Mouse (Mus musculus) CH12.LX (cell line): ENCODE data around the gene Wfdc21. TPM values are rescaled to one million over a fixed set of nuclear protein-coding genes. Genes with fewer than 3 reads are reported as not detected.

Experiments
- DNase-seq: peaks from one replicate; pipeline ENCODE4 v3.0.0-alpha.2; 2013; ENCODE audit errors: extremely low read depth
- H3K27ac ChIP-seq: 2 replicates; pipeline ENCODE4 v1.5.1; 2012; ENCODE audit warnings: low read depth, mild to moderate bottlenecking, control low read depth, moderate library complexity; ENCODE audit not compliant: insufficient read depth
- H3K27me3 ChIP-seq: replicated peaks from 2 replicates; pipeline ENCODE3; 2012; ENCODE audit warnings: inconsistent platforms
- H3K36me3 ChIP-seq, 2 experiments: replicated peaks in 1 of 2; 2 replicates each; pipeline versions ENCODE3 to v1.6.1; 2012; ENCODE audit warnings: inconsistent platforms in 1 of 2, low read length in 1 of 2, mild to moderate bottlenecking in 1 of 2, mixed read lengths in 1 of 2, moderate library complexity in 1 of 2; ENCODE audit not compliant: control insufficient read depth in 1 of 2, insufficient read depth in 1 of 2
- H3K4me1 ChIP-seq, 2 experiments: 2 replicates each; pipeline ENCODE4 v1.6.1; 2012; ENCODE audit warnings: inconsistent platforms in 1 of 2, moderate library complexity in 1 of 2; ENCODE audit not compliant: insufficient read depth in 2 of 2, control insufficient read depth in 1 of 2
- H3K4me2 ChIP-seq: 2 replicates; pipeline ENCODE4 v1.6.1; 2012; ENCODE audit warnings: low read depth, mild to moderate bottlenecking, control low read depth; ENCODE audit not compliant: poor library complexity, insufficient read depth, severe bottlenecking
- H3K4me3 ChIP-seq, 3 experiments: fragments of 150-350 bp in 1 of 3; sonication (generic) in 1 of 3; replicated peaks in 1 of 3; 2 replicates each; pipeline versions ENCODE3 to v1.5.1; 2011 to 2012; ENCODE audit warnings: low read depth in 2 of 3, low read length in 2 of 3, mild to moderate bottlenecking in 2 of 3, moderate library complexity in 2 of 3, control low read depth in 1 of 3, improper control_type of control experiment in 1 of 3, inconsistent platforms in 1 of 3, mixed read lengths in 1 of 3; ENCODE audit not compliant: poor library complexity in 1 of 3
- H3K79me2 ChIP-seq: replicated peaks from 2 replicates; pipeline ENCODE4 v1.6.1; 2012; ENCODE audit warnings: mild to moderate bottlenecking, moderate library complexity; ENCODE audit not compliant: control insufficient read depth, poor library complexity, insufficient read depth, severe bottlenecking; ENCODE audit errors: extremely low read depth
- H3K9ac ChIP-seq: 2 replicates; pipeline ENCODE4 v1.6.1; 2012; ENCODE audit warnings: low read depth, mild to moderate bottlenecking, control low read depth, moderate library complexity; ENCODE audit not compliant: insufficient read depth
- H3K9me3 ChIP-seq: replicated peaks from 2 replicates; pipeline ENCODE3; 2012; ENCODE audit warnings: low read length, inconsistent platforms, mixed read lengths
- BHLHE40 ChIP-seq: IDR thresholded peaks from 2 replicates; pipeline ENCODE4 v1.6.1; 2011; ENCODE audit warnings: mild to moderate bottlenecking, low read depth, low read length, improper control_type of control experiment
- CHD1 ChIP-seq: IDR thresholded peaks from 2 replicates; pipeline ENCODE4 v1.6.1; 2012; ENCODE audit warnings: low read depth, low read length, improper control_type of control experiment, inconsistent platforms
- CHD2 ChIP-seq: IDR thresholded peaks from 2 replicates; pipeline ENCODE4 v1.6.1; 2011; ENCODE audit warnings: low read length, improper control_type of control experiment
- CTCF ChIP-seq, 2 experiments: IDR thresholded peaks in 1 of 2; conservative IDR thresholded peaks in 1 of 2; 2 replicates each; pipeline ENCODE4 v1.5.1; 2011 to 2012; ENCODE audit warnings: low read depth in 2 of 2, low read length in 2 of 2, improper control_type of control experiment in 1 of 2, inconsistent platforms in 1 of 2, mild to moderate bottlenecking in 1 of 2, moderate library complexity in 1 of 2
- E2F4 ChIP-seq: IDR thresholded peaks from 2 replicates; pipeline ENCODE4 v1.6.1; 2011; ENCODE audit warnings: low read depth, low read length, improper control_type of control experiment; ENCODE audit not compliant: insufficient replicate concordance
- ELF1 ChIP-seq: IDR thresholded peaks from 2 replicates; pipeline ENCODE4 v1.6.1; 2014; ENCODE audit warnings: low read depth, mild to moderate bottlenecking, inconsistent platforms, low read length, improper control_type of control experiment
- EP300 ChIP-seq: IDR thresholded peaks from 2 replicates; pipeline ENCODE4 v1.6.1; 2011; ENCODE audit warnings: low read length, improper control_type of control experiment
- GABPA ChIP-seq: IDR thresholded peaks from 2 replicates; pipeline ENCODE4 v1.6.1; 2012; ENCODE audit warnings: low read depth, low read length, improper control_type of control experiment, inconsistent platforms; ENCODE audit not compliant: insufficient replicate concordance
- HCFC1 ChIP-seq: IDR thresholded peaks from 2 replicates; pipeline ENCODE4 v1.6.1; 2012; ENCODE audit warnings: low read depth, mild to moderate bottlenecking, inconsistent platforms, low read length, improper control_type of control experiment
- IRF4 ChIP-seq: IDR thresholded peaks from 2 replicates; pipeline ENCODE4 v1.6.1; 2014; ENCODE audit warnings: low read depth, mild to moderate bottlenecking, inconsistent platforms, low read length, improper control_type of control experiment
- JUN ChIP-seq: IDR thresholded peaks from 2 replicates; pipeline ENCODE4 v1.6.1; 2011; ENCODE audit warnings: low read depth, mild to moderate bottlenecking, low read length, improper control_type of control experiment, moderate library complexity; ENCODE audit not compliant: insufficient read depth
- JUND ChIP-seq: conservative IDR thresholded peaks from 2 replicates; pipeline ENCODE4 v1.6.1; 2011; ENCODE audit warnings: low read depth, low read length, improper control_type of control experiment
- KAT2A ChIP-seq: IDR thresholded peaks from 2 replicates; pipeline ENCODE4 v1.6.1; 2012; ENCODE audit warnings: low read length, improper control_type of control experiment, inconsistent platforms; ENCODE audit not compliant: insufficient replicate concordance
- MAFK ChIP-seq: IDR thresholded peaks from 2 replicates; pipeline ENCODE4 v1.6.1; 2011; ENCODE audit warnings: low read length, improper control_type of control experiment; ENCODE audit not compliant: insufficient replicate concordance
- MAX ChIP-seq: IDR thresholded peaks from 2 replicates; pipeline ENCODE4 v1.6.1; 2011; ENCODE audit warnings: low read length, improper control_type of control experiment
- MAZ ChIP-seq: IDR thresholded peaks from 2 replicates; pipeline ENCODE4 v1.6.1; 2012; ENCODE audit warnings: low read depth, mild to moderate bottlenecking, inconsistent platforms, low read length, improper control_type of control experiment, moderate library complexity
- MEF2A ChIP-seq: IDR thresholded peaks from 2 replicates; pipeline ENCODE4 v1.6.1; 2014; ENCODE audit warnings: low read depth, mild to moderate bottlenecking, inconsistent platforms, low read length, improper control_type of control experiment, borderline replicate concordance
- MXI1 ChIP-seq: IDR thresholded peaks from 2 replicates; pipeline ENCODE4 v1.6.1; 2011; ENCODE audit warnings: mild to moderate bottlenecking, low read depth, low read length, improper control_type of control experiment
- MYC ChIP-seq: IDR thresholded peaks from 2 replicates; pipeline ENCODE4 v1.6.1; 2011; ENCODE audit warnings: low read depth, mild to moderate bottlenecking, improper control_type of control experiment, low read length
- NELFE ChIP-seq: IDR thresholded peaks from 2 replicates; pipeline ENCODE4 v1.6.1; 2011; ENCODE audit warnings: low read depth, low read length, improper control_type of control experiment
- PAX5 ChIP-seq: IDR thresholded peaks from 2 replicates; pipeline ENCODE4 v1.6.1; 2012; ENCODE audit warnings: low read length, inconsistent platforms, mixed read lengths
- POLR2A ChIP-seq: IDR thresholded peaks from 2 replicates; pipeline ENCODE4 v1.6.1; 2011; ENCODE audit warnings: low read depth, mild to moderate bottlenecking, improper control_type of control experiment, low read length
- POLR2AphosphoS2 ChIP-seq: IDR thresholded peaks from 2 replicates; pipeline ENCODE4 v1.6.1; 2011; ENCODE audit warnings: low read depth, low read length, improper control_type of control experiment
- RAD21 ChIP-seq: IDR thresholded peaks from 2 replicates; pipeline ENCODE4 v1.6.1; 2011; ENCODE audit warnings: low read depth, mild to moderate bottlenecking, low read length, improper control_type of control experiment, moderate library complexity
- RCOR1 ChIP-seq: conservative IDR thresholded peaks from 2 replicates; pipeline ENCODE4 v1.6.1; 2012; ENCODE audit warnings: low read depth, mild to moderate bottlenecking, inconsistent platforms, low read length, improper control_type of control experiment
- SIN3A ChIP-seq: IDR thresholded peaks from 2 replicates; pipeline ENCODE4 v1.6.1; 2012; ENCODE audit warnings: low read length, improper control_type of control experiment, inconsistent platforms
- SMC3 ChIP-seq: IDR thresholded peaks from 2 replicates; pipeline ENCODE4 v1.6.1; 2011; ENCODE audit warnings: low read depth, low read length, improper control_type of control experiment
- TBP ChIP-seq: conservative IDR thresholded peaks from 2 replicates; pipeline ENCODE4 v1.6.1; 2011; ENCODE audit warnings: low read depth, low read length, improper control_type of control experiment
- TCF12 ChIP-seq: IDR thresholded peaks from 2 replicates; pipeline ENCODE4 v1.6.1; 2014; ENCODE audit warnings: low read depth, mild to moderate bottlenecking, inconsistent platforms, low read length, improper control_type of control experiment
- UBTF ChIP-seq: IDR thresholded peaks from 2 replicates; pipeline ENCODE4 v1.6.1; 2012; ENCODE audit warnings: low read depth, mild to moderate bottlenecking, inconsistent platforms, low read length, improper control_type of control experiment, moderate library complexity
- USF1 ChIP-seq: IDR thresholded peaks from 2 replicates; pipeline ENCODE4 v1.6.1; 2014; ENCODE audit warnings: low read depth, mild to moderate bottlenecking, inconsistent platforms, low read length, improper control_type of control experiment
- ZC3H11A ChIP-seq: IDR thresholded peaks from 2 replicates; pipeline ENCODE4 v1.6.1; 2012; ENCODE audit warnings: low read depth, mild to moderate bottlenecking, inconsistent platforms, low read length, improper control_type of control experiment
- ZMIZ1 ChIP-seq: IDR thresholded peaks from 2 replicates; pipeline ENCODE4 v1.6.1; 2012; ENCODE audit warnings: low read depth, mild to moderate bottlenecking, inconsistent platforms, low read length, improper control_type of control experiment
- ZNF384 ChIP-seq: IDR thresholded peaks from 2 replicates; pipeline ENCODE4 v1.6.1; 2012; ENCODE audit warnings: low read depth, low read length, improper control_type of control experiment, inconsistent platforms
- dilution Hi-C: fragments of 300-500 bp; cut with MboI; formaldehyde crosslinking; loops from 2 replicates; pipeline ENCODE4 v1.14.3; 2020; ENCODE audit warnings: low sequenced_read_pairs; ENCODE audit not compliant: extremely low pct_unique_long_range_greater_than_20kb, extremely low pct_ligation_motif_present
- in situ Hi-C: fragments of 300-500 bp; cut with MboI; formaldehyde crosslinking; loops from 3 replicates; pipeline ENCODE4 v1.14.3; 2019; ENCODE audit warnings: low sequenced_read_pairs, low pct_ligation_motif_present, low pct_unique_long_range_greater_than_20kb, mixed read lengths
- polyA plus RNA-seq: library from polyadenylated mRNA; unstranded; fragments of >175 nt; gene quantifications from 2 replicates; pipeline ENCODE4 v1.2.1, GENCODE M21; 2012; ENCODE audit warnings: low read depth; ENCODE audit not compliant: insufficient read length
- total RNA-seq, 2 experiments: library from RNA; depleted of rRNA; stranded (reverse); fragments of 300-350 nt in 1 of 2; fragments of >200 nt in 1 of 2; gene quantifications; 2 replicates each; pipeline ENCODE4 v1.2.3; 2012 to 2014

Gene Wfdc21
- total and polyA plus RNA-seq, 3 experiments = 1.6 to 14.7 (median 2.6) TPM

GRCm38 (mm10) chr11:83737109-83737558 lies 9.6 kb upstream of the Wfdc21 start (continued):
- TF ChIP-seq POLR2AphosphoS2 (no peak; the same call in 1 of the 2 replicates), POLR2A (no peak; the same call in 1 of the 2 replicates), JUND (peak; percentile 92), TCF12 (peak; percentile 98), ELF1 (0 out of 2 replicates have a peak, but pooled peaks have one; percentile 31), BHLHE40 (peak; percentile 97), EP300 (peak; percentile 99), KAT2A (0 out of 2 replicates have a peak, but pooled peaks have one; percentile 70), ZMIZ1 (no peak), PAX5 (no peak), HCFC1 (peak; percentile 53), SIN3A (peak; percentile 94; the same call in 1 of the 2 replicates), CHD1 (peak; percentile 88; the same call in 1 of the 2 replicates), JUN (peak; percentile 95), IRF4 (peak; percentile 95), SMC3 (peak; percentile 30; the same call in 1 of the 2 replicates)

DNA sequence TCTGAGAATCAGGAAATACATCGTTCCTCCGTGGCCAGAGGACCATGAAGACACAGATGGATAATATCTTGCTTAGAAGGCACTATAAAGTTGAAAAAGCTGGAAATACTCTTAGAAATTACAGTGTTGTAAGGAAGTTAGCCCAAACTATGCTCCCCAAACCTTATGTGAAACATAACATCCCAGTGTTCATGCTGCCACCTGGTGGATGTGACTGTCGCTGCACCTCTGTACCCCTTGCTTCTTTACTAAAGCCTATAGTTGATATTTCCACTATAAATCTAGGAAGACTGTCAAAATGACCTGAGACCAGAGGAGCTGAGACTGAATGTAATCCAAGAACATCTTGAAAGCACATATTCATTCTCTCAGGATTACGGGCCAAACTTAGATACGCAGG lies 7.5 kb upstream of the Wfdc21 start:
- Histone ChIP-seq H3K9me3 (peaks cover 4% of the 10 kb centered on the region), H3K36me3 (no peaks in the 10 kb centered on the region), H3K27me3 (peaks cover 15% of the 10 kb centered on the region), H3K4me2 (no peak overlapping the region), H3K9ac (no peak overlapping the region), H3K27ac (no peak overlapping the region), H3K4me1 (peaks cover 39 to 74% of the 10 kb centered on the region in 2 experiments), H3K4me3 (no peak overlapping the region), H3K79me2 (no peaks in the 10 kb centered on the region)
- DNase-seq = peak; percentile 84
- in situ Hi-C loops (loop anchor here (5.0 to 10.0 kb wide), 2 partner anchors 107 to 294 kb away; no protein-coding TSS in a partner anchor), dilution Hi-C loops (no loop called here)
- TF ChIP-seq GABPA (no peak), SMC3 (peak; percentile 98), ELF1 (peak; percentile 48; the same call in 1 of the 2 replicates), EP300 (no peak), ZC3H11A (peak; percentile 87), CTCF (conservative IDR thresholded peaks at IDR 0.05 in 1 of 2, IDR thresholded peaks at IDR 0.05 in 1 of 2; ENCODE audit: low read depth in 2 of 2, low read length in 2 of 2) (peak; percentile 98 to 99), MEF2A (0 out of 2 replicates have a peak, but pooled peaks have one; percentile 15), POLR2A (no peak), CHD2 (no peak), MYC (peak; percentile 66; the same call in 1 of the 2 replicates), ZMIZ1 (no peak), UBTF (no peak), MAX (peak; percentile 60; the same call in 1 of the 2 replicates), E2F4 (no peak), KAT2A (no peak), POLR2AphosphoS2 (no peak), ZNF384 (no peak), BHLHE40 (no peak), SIN3A (no peak), HCFC1 (no peak), USF1 (no peak), TBP (no peak), NELFE (peak; percentile 47; the same call in 1 of the 2 replicates), RAD21 (peak; percentile 96), RCOR1 (no peak), JUND (peak; percentile 68; the same call in 1 of the 2 replicates), MXI1 (no peak), MAZ (no peak), IRF4 (0 out of 2 replicates have a peak, but pooled peaks have one; percentile 9), PAX5 (no peak), MAFK (no peak), JUN (0 out of 2 replicates have a peak, but pooled peaks have one; percentile 29), TCF12 (peak; percentile 48; the same call in 1 of the 2 replicates)
